Mouse (Mus musculus): ENCODE data around the gene Enkur.

- TF ChIP-seq CTCF (conservative IDR thresholded peaks at IDR 0.05; ENCODE audit: insufficient read depth, insufficient read length, low read depth, low read length) (no peak), POLR2A (IDR thresholded peaks at IDR 0.05; ENCODE audit: low read depth, low read length) (no peak)
These were observed 40.9 kb downstream of the Enkur start for GRCm38 (mm10) chr2:21164296-21164695.
